Mouse (Mus musculus): ENCODE data around the gene Rpl13a.
A peak's percentile ranks its signal among the peaks of the same experiment; 100 is the strongest.
"Not testable (repeated sequence)": the region's sequence is repeated elsewhere in the genome, so short reads cannot be mapped to it uniquely, and the experiment has no call there.

Gene Rpl13a

DNA sequence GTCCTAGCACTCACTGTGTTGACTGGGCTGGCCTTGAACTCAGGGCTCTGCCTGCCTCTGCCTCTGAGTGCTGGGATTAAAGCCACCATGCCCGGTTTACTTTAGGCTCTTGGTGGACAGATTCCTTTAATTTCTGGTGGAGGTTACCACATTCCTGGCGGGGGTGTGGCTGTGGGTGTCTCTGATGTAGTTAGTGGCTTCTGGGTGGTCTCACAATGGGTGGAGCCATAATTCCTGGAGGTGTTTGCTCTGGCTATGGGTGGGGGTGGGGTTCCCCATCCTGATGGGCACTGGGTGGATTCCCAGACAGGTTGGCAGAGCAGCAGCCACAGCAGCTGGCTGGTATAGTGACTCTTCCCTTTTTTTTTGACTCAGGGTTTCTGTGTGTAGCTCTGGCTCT is 16.6 kb downstream of the Rpl13a start:
- DNase-seq: peak in 1 of 2 experiments; percentile 26

- DNase-seq: not testable (repeated sequence)
These were observed 18.5 kb downstream of the Rpl13a start for GRCm38 (mm10) chr7:45110089-45110488.

- DNase-seq: no peak
These were observed 21.4 kb downstream of the Rpl13a start for GRCm38 (mm10) chr7:45107052-45107645.

- DNase-seq: no peak
These were observed 22.1 kb downstream of the Rpl13a start for GRCm38 (mm10) chr7:45106441-45106840.

- no peak for DNase-seq
These were observed 23.1 kb downstream of the Rpl13a start for GRCm38 (mm10) chr7:45105491-45105890.

- no peak for DNase-seq
These were observed 23.6 kb downstream of the Rpl13a start for GRCm38 (mm10) chr7:45104941-45105340.

GRCm38 (mm10) chr7:45103652-45104180 is 24.8 kb downstream of the Rpl13a start, which contains the start of gene Fcgrt:
Gene Fcgrt (minus strand): TSS chr7:45103851.
- DNase-seq: peak; percentile 96 to 98

GRCm38 (mm10) chr7:45102940-45103585 is 25.5 kb downstream of the Rpl13a start:
- DNase-seq: peak; percentile 56 to 83

- DNase-seq: no peak
These were observed 26.1 kb downstream of the Rpl13a start for GRCm38 (mm10) chr7:45102441-45102840.

GRCm38 (mm10) chr7:45100046-45100445 is 28.5 kb downstream of the Rpl13a start:
- no peak for DNase-seq

GRCm38 (mm10) chr7:45098541-45099240 is 29.9 kb downstream of the Rpl13a start:
- no peak for DNase-seq

- DNase-seq: peak in 1 of 2 experiments; percentile 62
These were observed 31.1 kb downstream of the Rpl13a start for GRCm38 (mm10) chr7:45097479-45097878.

GRCm38 (mm10) chr7:45095965-45096364 is 32.6 kb downstream of the Rpl13a start:
- DNase-seq: not testable (repeated sequence)

DNA sequence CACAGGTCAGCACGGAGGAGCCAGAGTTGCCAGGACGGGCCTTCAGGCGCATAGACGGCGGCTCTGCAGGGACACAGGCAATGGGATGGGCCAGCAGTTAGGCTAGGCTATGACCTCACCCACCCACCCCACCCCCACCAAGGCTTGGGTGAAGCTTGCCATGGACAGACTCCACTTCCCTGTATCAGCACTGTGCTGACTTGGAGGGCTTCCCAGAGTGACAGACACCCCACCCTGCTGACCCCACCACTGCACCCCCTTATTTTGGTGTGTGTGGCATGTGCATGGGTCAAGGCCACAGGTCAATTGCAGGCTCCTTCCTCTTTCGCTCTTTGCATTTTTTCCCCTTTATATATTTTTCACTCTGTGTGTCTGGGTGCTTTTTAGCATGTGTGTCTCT is 33.2 kb downstream of the Rpl13a start:
- no peak for DNase-seq

DNA sequence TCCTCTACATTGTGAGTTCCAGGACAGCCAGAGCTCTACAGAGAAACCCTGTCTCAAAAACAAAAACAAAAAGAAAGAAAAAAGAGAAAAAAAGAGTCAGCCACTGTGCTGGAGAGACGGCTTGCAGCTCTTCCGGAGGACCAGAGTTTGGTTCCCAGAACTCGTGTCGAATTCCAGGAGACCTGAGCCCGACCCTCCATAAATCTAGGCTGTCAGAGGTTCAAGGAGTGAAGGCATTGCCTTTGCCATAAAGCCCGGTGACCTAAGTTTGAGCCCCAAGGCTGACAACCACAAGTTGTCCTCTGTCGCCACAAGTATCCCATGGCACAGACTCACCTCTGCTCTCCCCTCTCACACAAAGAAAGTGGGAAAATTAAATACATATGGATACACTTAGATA is 34.4 kb downstream of the Rpl13a start:
- no peak for DNase-seq

DNA sequence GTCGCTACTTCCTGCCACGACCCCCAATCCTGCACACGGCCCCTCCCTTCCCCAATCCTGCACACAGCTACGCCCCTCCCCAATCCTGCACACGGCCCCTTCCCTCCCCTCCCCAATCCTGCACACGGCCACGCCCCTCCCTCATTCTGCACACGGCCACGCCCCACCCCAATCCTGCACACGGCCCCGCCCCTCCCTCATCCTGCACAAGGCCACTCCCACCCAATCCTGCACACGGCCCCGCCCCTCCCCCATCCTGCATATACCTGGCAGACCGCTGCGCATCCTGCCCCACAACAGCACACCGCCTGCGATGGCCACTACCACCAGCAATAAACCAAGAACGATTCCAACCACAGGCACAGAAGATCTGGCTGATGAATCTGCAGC is 35.0 kb downstream of the Rpl13a start:
- no peak for DNase-seq

GRCm38 (mm10) chr7:45092828-45093515 is 35.6 kb downstream of the Rpl13a start:
- no peak for DNase-seq

- DNase-seq: peak; percentile 83 to 89
These were observed 36.5 kb downstream of the Rpl13a start, which contains the start of gene Rcn3 for GRCm38 (mm10) chr7:45092048-45092447. Gene Rcn3 (minus strand): TSS chr7:45092221.

DNA sequence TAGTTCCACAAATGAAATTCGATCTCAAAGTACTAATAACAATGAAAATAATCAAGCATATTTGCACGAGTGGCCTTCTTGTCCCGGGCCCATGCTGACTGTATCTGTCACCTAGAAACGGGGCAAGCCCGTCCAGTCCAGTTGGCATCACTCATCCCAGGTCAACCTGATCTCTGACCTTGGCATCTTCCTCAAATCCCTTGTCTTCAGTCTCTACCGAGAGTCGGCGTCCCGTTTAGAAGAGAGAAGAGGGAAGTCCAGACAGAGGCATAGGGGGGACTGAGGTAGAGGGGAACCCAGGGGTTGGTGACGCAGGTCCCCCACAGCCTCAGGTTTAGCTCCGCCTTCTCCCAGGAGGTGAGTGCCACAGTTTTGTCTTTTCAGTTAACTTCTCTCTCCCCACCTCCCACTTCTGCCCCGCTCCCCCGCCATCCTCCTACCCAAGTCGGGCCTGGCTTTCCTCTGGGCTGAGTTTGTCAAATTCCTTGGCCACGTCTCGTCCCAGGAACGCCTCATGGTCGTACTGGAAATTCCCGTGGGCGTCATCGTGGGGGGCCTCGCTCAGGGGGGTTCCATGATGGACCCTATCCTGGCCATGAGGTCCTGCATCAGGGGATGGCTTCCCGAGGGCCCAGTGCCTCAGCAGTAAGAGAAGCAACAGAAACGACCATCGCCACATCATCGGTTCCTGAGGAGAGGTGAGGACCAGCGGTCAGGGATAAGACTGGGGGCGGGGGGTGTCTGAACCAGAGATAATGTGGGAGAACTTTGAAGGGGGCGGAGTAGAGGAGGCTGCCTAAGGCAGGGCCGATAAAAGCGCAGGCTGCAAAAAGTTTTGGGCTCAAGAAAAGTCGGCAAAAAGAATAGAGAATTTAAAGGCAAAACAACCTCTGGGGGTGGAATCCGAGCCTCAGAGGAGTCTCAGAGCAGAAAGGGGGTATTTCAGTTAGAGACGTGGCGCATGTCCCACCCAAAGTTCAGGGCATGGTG is 37.3 kb downstream of the Rpl13a start:
- DNase-seq: no peak

GRCm38 (mm10) chr7:45090251-45090977 is 38.1 kb downstream of the Rpl13a start:
- DNase-seq: no peak

DNA sequence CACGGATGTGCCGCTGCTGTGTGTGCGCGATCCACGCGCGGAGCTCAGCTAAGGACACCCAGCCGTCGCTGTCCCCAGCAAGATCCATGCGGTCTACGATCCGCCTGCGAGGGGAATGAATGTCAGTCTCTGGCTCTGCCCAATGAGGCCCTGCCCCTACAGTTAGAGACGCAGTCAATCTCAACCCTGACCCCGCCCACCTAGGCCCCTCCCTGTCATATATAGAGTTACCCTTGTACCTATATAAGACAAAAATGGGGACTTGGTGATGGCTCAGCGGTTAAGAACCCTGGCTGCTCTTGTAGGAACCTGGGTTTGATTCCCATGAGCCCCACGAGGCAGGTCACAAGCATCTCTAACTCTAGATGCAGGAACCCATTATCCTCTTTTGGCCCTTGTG is 40.0 kb downstream of the Rpl13a start:
- DNase-seq: no peak

Data from kidney, postnatal 25 days (tissue).